Mouse (Mus musculus) small intestine, adult 2 months (tissue): ENCODE data around the gene Mnat1.

Source experiments
- CTCF ChIP-seq: fragments of 200-500 bp; IDR thresholded peaks from 2 replicates; pipeline ENCODE4 v1.5.1; 2012; ENCODE audit warnings: low read depth, mild to moderate bottlenecking, control low read depth, inconsistent platforms, low read length, moderate library complexity, mixed read lengths; ENCODE audit not compliant: insufficient replicate concordance, insufficient read length; ENCODE audit errors: extremely low read depth
- POLR2A ChIP-seq: fragments of 200-500 bp; IDR thresholded peaks from 2 replicates; pipeline ENCODE4 v1.6.1; 2012; ENCODE audit warnings: low read depth, mild to moderate bottlenecking, control low read depth, inconsistent platforms, low read length, moderate library complexity

- no peak for TF ChIP-seq CTCF
- TF ChIP-seq POLR2A: no peak
Observed at GRCm38 (mm10) chr12:73160341-73160740, 36.8 kb downstream of the Mnat1 start.
